Mouse (Mus musculus) G1E (cell line): ENCODE data around the gene Scn1b.

Experiments
- CTCF ChIP-seq: IDR thresholded peaks from 2 replicates; pipeline ENCODE4 v1.5.1; 2012; ENCODE audit warnings: low read depth, low read length, inconsistent platforms, mixed read lengths
- GATA1 ChIP-seq: IDR thresholded peaks from 2 replicates; pipeline ENCODE4 v1.6.1; 2012; ENCODE audit warnings: borderline replicate concordance, low read length, inconsistent platforms, mixed read lengths
- GATA2 ChIP-seq: IDR thresholded peaks from 2 replicates; pipeline ENCODE4 v1.6.1; 2012; ENCODE audit warnings: low read depth, low read length, inconsistent platforms, borderline replicate concordance
- POLR2AphosphoS5 ChIP-seq: IDR thresholded peaks from 2 replicates; pipeline ENCODE4 v1.6.1; 2012; ENCODE audit warnings: low read depth, low read length, inconsistent platforms; ENCODE audit not compliant: insufficient replicate concordance
- TAL1 ChIP-seq: conservative IDR thresholded peaks from 2 replicates; pipeline ENCODE4 v1.6.1; 2012; ENCODE audit warnings: low read depth, low read length, inconsistent platforms, mixed read lengths

DNA sequence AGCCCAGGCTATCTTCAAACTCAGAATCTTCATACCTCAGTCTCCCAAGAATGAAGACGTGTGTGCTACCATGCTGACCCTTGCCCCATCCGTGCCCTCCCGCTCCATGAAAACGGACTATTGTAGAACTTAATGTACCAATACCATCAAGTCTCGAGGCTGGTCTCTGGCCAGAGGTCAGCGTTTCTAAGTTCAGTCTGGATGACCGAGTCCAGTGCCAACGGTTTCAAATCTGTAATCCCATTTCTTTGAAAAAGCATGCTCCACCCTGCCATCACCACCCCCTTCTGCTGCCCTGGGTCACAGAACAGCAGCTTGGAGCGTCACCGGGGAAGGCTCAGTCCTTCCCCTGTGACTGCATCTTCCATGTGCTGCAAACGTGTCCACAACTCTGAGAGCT is 19.0 kb downstream of the Scn1b start:
- TF ChIP-seq TAL1 (no peak), CTCF (no peak), POLR2AphosphoS5 (no peak), GATA1 (no peak), GATA2 (no peak)
